Mouse (Mus musculus) limb, embryonic 13.5 days (tissue): Measurements from ENCODE around the gene Higd1c. TPM values are rescaled to one million over a fixed set of nuclear protein-coding genes. Genes with fewer than 3 reads are reported as not detected.
"Not testable (repeated sequence)": the region's sequence is repeated elsewhere in the genome, so short reads cannot be mapped to it uniquely, and the experiment has no call there.

ENCODE experiments used
- ATAC-seq: fragments of 200-750 bp; cut with Nextera tagmentation; 2 replicates; pipeline ENCODE4 v1.8.0; 2017; ENCODE audit warnings: low read depth, moderate number of reproducible peaks, moderate TSS enrichment; ENCODE audit not compliant: low FRiP score
- H3K27ac ChIP-seq: fragments of 300-500 bp; sonication (generic); 2 replicates; pipeline ENCODE4 v1.5.1; 2015; ENCODE audit warnings: inconsistent platforms, mild to moderate bottlenecking, moderate library complexity
- H3K27me3 ChIP-seq: fragments of 300-500 bp; sonication (generic); 2 replicates; pipeline ENCODE4 v1.6.1; 2015; ENCODE audit warnings: mild to moderate bottlenecking, inconsistent platforms
- H3K36me3 ChIP-seq: fragments of 300-500 bp; sonication (generic); 2 replicates; pipeline ENCODE4 v1.6.1; 2015; ENCODE audit warnings: inconsistent platforms, mild to moderate bottlenecking, moderate library complexity
- H3K4me1 ChIP-seq: fragments of 300-500 bp; sonication (generic); 2 replicates; pipeline ENCODE4 v1.6.1; 2015; ENCODE audit warnings: inconsistent platforms
- H3K4me2 ChIP-seq: fragments of 300-500 bp; sonication (generic); replicated peaks from 2 replicates; pipeline ENCODE4 v1.6.1; 2015; ENCODE audit warnings: inconsistent platforms, mild to moderate bottlenecking, moderate library complexity
- H3K4me3 ChIP-seq: fragments of 300-500 bp; sonication (generic); 2 replicates; pipeline ENCODE4 v1.5.1; 2015; ENCODE audit warnings: moderate library complexity, mild to moderate bottlenecking, inconsistent platforms
- H3K9ac ChIP-seq: fragments of 300-500 bp; sonication (generic); 2 replicates; pipeline ENCODE4 v1.6.1; 2015; ENCODE audit warnings: mild to moderate bottlenecking, inconsistent platforms
- H3K9me3 ChIP-seq: fragments of 300-500 bp; sonication (generic); 2 replicates; pipeline ENCODE4 v1.6.1; 2016; ENCODE audit warnings: inconsistent platforms
- WGBS: fragments of 180-500 bp; shearing (Covaris S2); methylation state at CpG from one replicate; pipeline ENCODE4 v1.1.7; 2015; 5-methylcytosine and 5-hydroxymethylcytosine counted together
- polyA plus RNA-seq: library from polyadenylated mRNA; unstranded; fragments of >200 nt; fragmentation: Nextera tagmentation; extraction: Ambion mirVana; gene quantifications from 2 replicates; pipeline ENCODE4 v1.2.1, GENCODE M21; 2015

Higd1c gene
- polyA plus RNA-seq, 1 experiment from 2014 or later = not detected

- not testable (repeated sequence) for H3K27ac ChIP-seq, H3K9ac ChIP-seq, H3K4me3 ChIP-seq, ATAC-seq, H3K4me1 ChIP-seq, H3K9me3 ChIP-seq, H3K36me3 ChIP-seq, H3K4me2 ChIP-seq, H3K27me3 ChIP-seq
These were observed 27.0 kb upstream of the Higd1c start for GRCm38 (mm10) chr15:100337328-100337727.

GRCm38 (mm10) chr15:100337847-100338246 lies 26.5 kb upstream of the Higd1c start:
- not testable (repeated sequence) for H3K9ac ChIP-seq, ATAC-seq, H3K4me2 ChIP-seq, H3K36me3 ChIP-seq, H3K27ac ChIP-seq, H3K4me1 ChIP-seq, H3K27me3 ChIP-seq, H3K9me3 ChIP-seq, H3K4me3 ChIP-seq
- 37% methylated on average over 10 of the region's 10 CpGs for WGBS

- H3K9ac ChIP-seq, H3K36me3 ChIP-seq, H3K27ac ChIP-seq, ATAC-seq, H3K4me2 ChIP-seq, H3K27me3 ChIP-seq, H3K4me1 ChIP-seq, H3K4me3 ChIP-seq, H3K9me3 ChIP-seq: not testable (repeated sequence)
- 63% methylated on average over 4 of the region's 5 CpGs for WGBS
These were observed 22.9 kb upstream of the Higd1c start for GRCm38 (mm10) chr15:100341314-100341980.

- Histone ChIP-seq H3K27ac (no peak overlapping the region), H3K4me1 (peaks cover 3% of the 10 kb centered on the region; the same call in 1 of the 2 replicates), H3K36me3 (no peaks in the 10 kb centered on the region), H3K4me3 (no peak overlapping the region), H3K27me3 (no peaks in the 10 kb centered on the region), H3K4me2 (no peak overlapping the region), H3K9me3 (peaks cover 4% of the 10 kb centered on the region; the same call in 1 of the 2 replicates), H3K9ac (no peak overlapping the region)
- no peak for ATAC-seq
These were observed 18.9 kb upstream of the Higd1c start for GRCm38 (mm10) chr15:100345484-100345883.

- no peak for ATAC-seq
- H3K27ac ChIP-seq = peak overlapping the region; percentile 44; the same call in 1 of the 2 replicates
- no peaks in the 10 kb centered on the region for H3K27me3 ChIP-seq
- WGBS = 58% methylated on average over 14 of the region's 14 CpGs
- H3K9ac ChIP-seq = no peak overlapping the region
- H3K36me3 ChIP-seq = no peaks in the 10 kb centered on the region
- peaks cover 12% of the 10 kb centered on the region for H3K4me1 ChIP-seq
- H3K9me3 ChIP-seq = peaks cover 4% of the 10 kb centered on the region; the same call in 1 of the 2 replicates
- 0 out of 2 replicates have a peak overlapping the region, but pooled peaks have one; percentile 11 for H3K4me2 ChIP-seq
- H3K4me3 ChIP-seq = no peak overlapping the region
These were observed 17.6 kb upstream of the Higd1c start for GRCm38 (mm10) chr15:100346761-100347160.

- peaks cover 4% of the 10 kb centered on the region; the same call in 1 of the 2 replicates for H3K9me3 ChIP-seq
- H3K36me3 ChIP-seq = no peaks in the 10 kb centered on the region
- no peak overlapping the region for H3K4me2 ChIP-seq
- peaks cover 16% of the 10 kb centered on the region for H3K4me1 ChIP-seq
- ATAC-seq = no peak
- no peak overlapping the region for H3K27ac ChIP-seq
- no peaks in the 10 kb centered on the region for H3K27me3 ChIP-seq
- H3K4me3 ChIP-seq = no peak overlapping the region
- no peak overlapping the region for H3K9ac ChIP-seq
- 29% methylated on average over 2 of the region's 2 CpGs for WGBS
These were observed 14.8 kb upstream of the Higd1c start for GRCm38 (mm10) chr15:100349496-100349895.

GRCm38 (mm10) chr15:100351501-100352060 lies 12.8 kb upstream of the Higd1c start:
- WGBS = 39% methylated on average over 6 of the region's 6 CpGs
- Histone ChIP-seq H3K36me3 (no peaks in the 10 kb centered on the region), H3K27me3 (no peaks in the 10 kb centered on the region), H3K4me1 (peaks cover 12% of the 10 kb centered on the region), H3K4me3 (no peak overlapping the region), H3K9ac (no peak overlapping the region), H3K4me2 (no peak overlapping the region), H3K27ac (no peak overlapping the region), H3K9me3 (no peaks in the 10 kb centered on the region)
- no peak for ATAC-seq

GRCm38 (mm10) chr15:100352711-100353250 lies 11.6 kb upstream of the Higd1c start, which contains the start of the genes Methig1 and Mettl7a2:
Gene Methig1 (plus strand): TSS chr15:100353149.
Gene Mettl7a2 (plus strand): TSS chr15:100353200.
- Histone ChIP-seq H3K9me3 (no peaks in the 10 kb centered on the region), H3K27ac (no peak within 1 kb of the TSS), H3K4me2 (no peak within 1 kb of the TSS), H3K27me3 (no peaks in the 10 kb centered on the region), H3K4me3 (no peak within 1 kb of the TSS), H3K36me3 (no peaks in the 10 kb centered on the region), H3K9ac (no peak within 1 kb of the TSS), H3K4me1 (peaks cover 12% of the 10 kb centered on the region)
- 69% methylated on average over 10 of the region's 10 CpGs for WGBS
- no peak for ATAC-seq

GRCm38 (mm10) chr15:100353399-100353798 lies 10.9 kb upstream of the Higd1c start:
- 90% methylated on average over 22 of the region's 22 CpGs for WGBS
- ATAC-seq, H3K4me2 ChIP-seq: not testable (repeated sequence)

GRCm38 (mm10) chr15:100355876-100356275 lies 8.5 kb upstream of the Higd1c start:
- no peak overlapping the region for H3K27ac ChIP-seq

More at GRCm38 (mm10) chr15:100353399-100353798, 10.9 kb upstream of the Higd1c start:
- H3K27me3 ChIP-seq, H3K9ac ChIP-seq, H3K27ac ChIP-seq, H3K36me3 ChIP-seq, H3K9me3 ChIP-seq, H3K4me3 ChIP-seq: not testable (repeated sequence)
- H3K4me1 ChIP-seq = peaks cover 12% of the 10 kb centered on the region

GRCm38 (mm10) chr15:100365967-100366366 lies 1.6 kb downstream of the Higd1c start:
- H3K9me3 ChIP-seq, H3K27ac ChIP-seq, H3K27me3 ChIP-seq, ATAC-seq, H3K4me2 ChIP-seq, H3K4me1 ChIP-seq, H3K9ac ChIP-seq, H3K4me3 ChIP-seq, H3K36me3 ChIP-seq: not testable (repeated sequence)
- WGBS = 14% methylated on average over 9 of the region's 9 CpGs

More at GRCm38 (mm10) chr15:100355876-100356275, 8.5 kb upstream of the Higd1c start:
- Histone ChIP-seq H3K4me1 (peaks cover 20% of the 10 kb centered on the region), H3K27me3 (no peaks in the 10 kb centered on the region), H3K4me2 (no peak overlapping the region), H3K9ac (no peak overlapping the region), H3K9me3 (no peaks in the 10 kb centered on the region), H3K4me3 (no peak overlapping the region), H3K36me3 (no peaks in the 10 kb centered on the region)
- WGBS = 37% methylated on average over 5 of the region's 5 CpGs
- ATAC-seq = no peak

- no peak overlapping the region for H3K27ac ChIP-seq
- no peaks in the 10 kb centered on the region for H3K4me1 ChIP-seq
- no peak overlapping the region for H3K9ac ChIP-seq
- peaks cover 5% of the 10 kb centered on the region; the same call in 1 of the 2 replicates for H3K27me3 ChIP-seq
- H3K9me3 ChIP-seq = no peaks in the 10 kb centered on the region; the same call in 1 of the 2 replicates
- no peak overlapping the region for H3K4me2 ChIP-seq
- H3K36me3 ChIP-seq = no peaks in the 10 kb centered on the region
- 22% methylated on average over 7 of the region's 7 CpGs for WGBS
- no peak for ATAC-seq
- no peak overlapping the region for H3K4me3 ChIP-seq
These were observed 2.8 kb downstream of the Higd1c start for GRCm38 (mm10) chr15:100367119-100367518.
